Mouse (Mus musculus) E14TG2a.4 (cell line): ENCODE measurements at regions not wholly inside any gene's neighbourhood (a gene's known extent, or its start where the extent isn't known, plus 50 kb on each side); places are given as distances from the start of the nearest gene placed in this dataset.

Experiments
- CTCF ChIP-seq: conservative IDR thresholded peaks from 2 replicates; pipeline ENCODE4 v1.5.1; 2014; ENCODE audit warnings: low read length
- POU5F1 ChIP-seq: IDR thresholded peaks from 2 replicates; pipeline ENCODE4 v1.6.1; 2014; ENCODE audit warnings: low read length, borderline replicate concordance

GRCm38 (mm10) chr17:84110945-84111344 is 76.8 kb downstream of the Zfp36l2 start:
- TF ChIP-seq CTCF (no peak), POU5F1 (no peak)
